Mouse (Mus musculus) urinary bladder, postnatal 36 days (tissue): ENCODE measurements around the gene Gdf3.
A peak's percentile ranks its signal among the peaks of the same experiment; 100 is the strongest.

ENCODE experiments used
- DNase-seq, 2 experiments: peaks; one replicate each; pipeline ENCODE4 v3.0.0; 2022; ENCODE audit warnings: low spot score in 2 of 2, mixed read lengths in 1 of 2

Gene Gdf3

DNA sequence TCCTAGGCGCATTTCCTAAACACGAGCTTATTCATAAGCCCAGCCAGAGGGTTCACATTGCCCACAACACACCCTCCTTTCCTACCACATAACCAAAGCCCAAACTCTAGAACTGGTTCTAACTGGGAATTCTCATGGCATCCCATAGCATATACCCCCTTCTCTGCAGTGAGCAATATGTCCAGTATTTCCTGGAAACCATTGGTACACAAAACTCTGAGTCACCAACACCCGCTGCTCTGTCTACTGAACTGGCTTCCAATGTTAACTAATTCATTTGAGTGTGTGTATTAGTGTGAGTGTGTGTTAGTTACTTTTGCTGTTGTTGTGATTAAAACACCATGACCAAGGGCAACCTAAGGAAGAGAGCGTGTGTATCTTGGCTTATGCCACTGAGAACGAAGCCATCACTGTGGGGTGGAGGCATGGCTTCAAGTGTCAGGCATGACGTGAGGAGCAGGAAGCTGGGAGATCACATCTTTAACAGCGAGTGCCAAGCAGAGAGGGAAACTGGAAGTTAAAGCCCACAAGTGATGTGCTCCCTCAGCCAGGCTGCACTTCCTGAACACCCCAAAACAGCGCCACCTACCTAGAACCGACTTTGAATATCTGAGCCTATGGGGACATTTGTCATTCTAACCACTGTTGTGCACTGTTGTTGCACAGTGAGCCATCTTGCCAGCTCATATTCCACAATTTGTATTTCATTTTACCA, 44.7 kb downstream of the Gdf3 start:
- DNase-seq, result no peak

DNA sequence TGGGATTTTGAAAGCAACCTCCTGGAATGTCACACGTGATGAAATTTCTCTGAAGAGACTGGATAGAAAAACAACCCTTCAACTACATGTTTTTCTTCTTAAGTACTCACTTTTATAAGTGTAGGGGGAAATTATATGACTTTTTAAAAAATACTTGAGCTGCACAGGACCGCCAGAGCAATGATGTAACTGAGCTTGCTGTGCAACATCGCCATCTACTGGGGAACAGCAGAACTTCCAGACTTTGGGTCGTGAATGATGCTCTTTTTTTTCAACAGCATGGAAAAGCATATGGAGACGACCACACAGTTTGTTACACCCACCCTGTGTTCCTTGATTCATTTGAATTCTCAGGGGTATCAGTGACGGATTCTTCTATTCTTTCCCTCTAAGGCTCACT, 47.4 kb downstream of the Gdf3 start:
- DNase-seq, result peak in 1 of 2 experiments; percentile 20

DNA sequence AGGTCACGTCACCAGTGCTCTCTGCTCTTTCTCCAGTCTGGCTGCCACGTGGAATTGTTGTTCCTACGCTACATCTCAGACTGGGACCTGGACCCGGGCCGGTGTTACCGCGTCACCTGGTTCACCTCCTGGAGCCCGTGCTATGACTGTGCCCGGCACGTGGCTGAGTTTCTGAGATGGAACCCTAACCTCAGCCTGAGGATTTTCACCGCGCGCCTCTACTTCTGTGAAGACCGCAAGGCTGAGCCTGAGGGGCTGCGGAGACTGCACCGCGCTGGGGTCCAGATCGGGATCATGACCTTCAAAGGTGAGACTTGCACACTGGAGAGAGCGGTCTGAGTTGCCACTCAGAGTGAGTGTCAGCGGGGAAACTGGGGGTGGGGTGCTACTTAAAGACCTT, 48.9 kb downstream of the Gdf3 start:
- no peak for DNase-seq

DNA sequence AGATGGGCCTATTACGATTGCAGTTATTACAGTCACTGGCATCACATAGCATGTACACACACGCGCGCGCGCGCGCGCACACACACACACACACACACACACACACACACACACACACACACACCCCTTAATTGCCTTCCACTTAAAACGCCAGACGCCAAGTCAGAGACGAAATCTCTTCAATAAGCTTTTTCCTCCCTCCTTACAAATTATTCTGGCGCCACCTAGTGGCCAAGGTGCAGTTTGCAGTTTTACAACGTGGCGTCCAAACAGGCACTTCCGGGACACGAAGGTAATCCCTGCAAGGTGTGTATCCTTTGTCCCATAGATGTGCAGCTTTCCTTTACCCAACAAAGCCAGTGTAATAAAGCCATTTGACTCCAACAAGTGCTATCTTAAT, 49.5 kb downstream of the Gdf3 start:
- DNase-seq, result peak; percentile 60 to 76

DNA sequence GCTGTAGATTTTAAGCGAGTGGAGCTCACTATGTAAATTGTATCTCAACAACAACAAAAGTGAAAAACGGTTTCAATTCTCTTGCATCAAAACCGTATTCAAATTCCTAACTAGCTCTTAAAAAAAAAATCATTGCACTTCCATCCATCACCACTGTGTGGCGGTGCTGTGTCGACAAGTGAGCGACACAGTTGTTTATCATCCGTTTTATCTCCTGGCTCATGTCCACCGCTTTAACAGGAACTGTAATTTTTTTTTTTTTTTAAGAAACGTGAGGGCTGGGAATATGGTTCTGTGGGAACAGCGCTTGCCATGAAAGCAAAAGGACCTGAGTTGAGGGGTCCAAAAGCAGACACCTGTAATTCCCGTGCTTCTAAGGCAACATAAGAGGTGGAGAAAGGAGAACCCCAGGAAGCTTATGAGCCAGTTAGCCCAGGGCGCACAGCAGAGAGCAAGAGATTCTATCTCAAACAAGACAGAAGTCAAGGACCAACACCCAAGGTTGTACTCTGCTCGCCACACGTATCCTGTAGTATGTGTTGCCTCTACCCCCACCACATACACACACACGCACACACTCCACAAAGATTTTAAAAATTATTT, 52.8 kb downstream of the Gdf3 start:
- peak; percentile 60 to 64 for DNase-seq
